Mouse (Mus musculus): Measurements from ENCODE around the gene Mical3. TPM values are rescaled to one million over a fixed set of nuclear protein-coding genes. Genes with fewer than 3 reads are reported as not detected.
A peak's percentile ranks its signal among the peaks of the same experiment; 100 is the strongest.

Gene Mical3
- total RNA-seq, 2 experiments from 2014 or later: 47.4 to 48.7 TPM

- DNase-seq: no peak
These were observed 78.7 kb downstream of the Mical3 start for GRCm38 (mm10) chr6:121051972-121052629.

DNA sequence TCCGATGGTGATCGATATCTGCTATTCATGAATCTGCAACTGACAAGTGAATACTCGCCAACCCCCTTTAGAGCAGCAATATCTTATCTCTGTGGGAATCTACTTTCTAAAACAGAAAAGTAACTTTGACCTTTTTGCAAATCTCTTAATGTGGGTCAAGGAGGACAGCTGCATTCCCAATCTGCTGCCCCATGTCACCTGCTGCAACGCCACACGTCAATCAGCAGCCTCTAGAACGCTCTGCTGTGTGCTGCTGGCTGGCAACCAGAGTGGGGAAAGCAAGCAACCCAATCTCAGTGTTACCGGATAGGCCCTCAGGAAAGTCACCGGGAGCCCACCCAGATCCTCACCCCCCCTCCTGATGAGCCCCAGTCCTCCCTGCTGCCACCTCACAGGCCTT is 79.4 kb downstream of the Mical3 start:
- no peak for DNase-seq

GRCm38 (mm10) chr6:121048696-121049095 is 82.1 kb downstream of the Mical3 start:
- DNase-seq: no peak

DNA sequence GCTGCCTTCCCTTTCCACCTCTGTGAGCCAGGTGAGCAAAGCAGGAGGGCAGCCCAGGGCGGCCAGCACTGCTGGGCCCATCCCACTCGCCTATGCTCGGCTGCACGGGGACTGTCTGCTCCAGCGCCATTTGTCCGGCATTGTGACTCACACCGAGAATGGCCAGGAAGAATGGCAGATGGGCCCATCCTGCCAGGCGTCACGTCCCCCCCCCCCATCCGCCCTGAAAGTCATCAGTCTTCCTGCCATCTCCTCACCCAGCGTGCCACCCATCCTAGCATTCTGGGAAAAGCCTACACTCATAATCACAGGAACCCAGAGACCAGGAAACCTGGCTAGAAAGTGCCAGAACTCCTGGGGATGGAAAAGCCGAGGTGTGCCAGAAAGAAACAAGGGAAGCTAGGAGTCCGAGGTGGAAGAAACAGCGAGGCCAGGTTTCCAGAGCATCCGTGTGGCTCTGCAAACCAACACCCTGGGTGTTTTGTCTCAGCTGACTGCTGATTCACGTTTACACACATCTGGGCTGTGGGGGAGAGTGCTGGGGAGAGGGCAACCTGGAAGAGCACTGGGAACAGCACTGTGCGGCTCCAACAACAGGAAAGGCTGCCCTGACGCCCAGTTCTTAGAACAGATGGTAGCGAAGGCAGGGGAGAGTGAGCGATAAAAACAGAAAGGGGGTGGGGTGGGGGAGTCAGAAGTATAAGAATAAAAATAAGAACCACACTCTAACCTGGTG is 85.3 kb downstream of the Mical3 start:
- peak; percentile 45 to 49 for DNase-seq

DNA sequence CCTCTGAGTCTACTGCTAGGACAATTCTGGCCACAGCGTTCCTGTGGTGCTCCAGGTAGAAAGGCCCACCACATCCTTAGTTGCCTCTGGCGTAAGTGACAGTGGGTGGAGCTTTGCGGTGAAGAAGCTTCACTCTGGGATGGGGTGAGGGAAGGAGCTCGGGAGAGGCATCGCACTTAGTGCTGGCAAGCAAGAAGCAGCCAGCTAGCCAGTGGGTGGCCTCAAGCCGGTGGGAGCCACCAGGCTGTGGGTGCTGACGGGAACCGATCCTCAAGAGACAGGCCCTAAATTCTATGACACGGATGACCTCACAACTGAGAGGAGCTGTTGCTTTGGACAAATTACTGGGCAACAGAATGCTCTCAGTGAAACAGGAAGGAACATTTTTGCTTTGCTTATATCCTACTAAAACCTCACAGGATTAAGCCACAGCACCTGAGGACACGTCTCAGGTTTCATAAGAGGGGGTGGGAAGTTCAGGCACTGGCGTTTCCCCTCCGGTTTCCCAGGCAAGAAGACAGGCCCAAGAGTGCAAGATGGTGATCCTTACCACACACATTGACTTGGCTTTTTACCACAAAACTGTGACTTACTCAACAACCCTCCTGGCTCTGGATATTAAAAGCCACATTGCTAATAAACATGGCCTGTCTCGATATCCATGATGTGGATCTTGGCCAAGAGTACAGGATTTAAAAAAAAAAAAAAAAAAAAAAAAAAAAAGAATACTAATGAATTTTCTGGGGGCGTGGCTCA is 87.2 kb downstream of the Mical3 start:
- no peak for DNase-seq

DNA sequence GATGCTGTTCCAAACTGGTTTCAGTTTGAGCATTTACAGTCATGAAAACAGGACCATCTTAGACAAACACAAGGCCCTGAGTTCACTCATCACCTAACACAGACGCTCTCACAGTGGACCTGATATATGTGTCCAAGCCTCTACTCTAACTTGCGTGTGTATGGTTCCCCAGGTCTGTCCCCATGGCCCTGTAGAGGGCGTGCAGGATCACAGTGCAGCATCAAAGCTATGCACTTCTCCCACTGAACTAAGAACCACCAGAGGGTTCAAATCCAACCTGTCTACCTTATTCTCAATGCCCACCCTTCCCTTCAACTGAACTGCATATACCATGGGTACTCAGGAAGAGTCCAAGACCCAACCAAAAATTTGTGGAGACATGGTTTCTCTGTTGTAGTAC is 91.1 kb downstream of the Mical3 start:
- no peak for DNase-seq

GRCm38 (mm10) chr6:121039286-121039685 is 91.5 kb downstream of the Mical3 start:
- DNase-seq: no peak

- DNase-seq: peak; percentile 52 to 53
These were observed 93.7 kb downstream of the Mical3 start for GRCm38 (mm10) chr6:121037086-121037485.

- DNase-seq: no peak
These were observed 94.9 kb downstream of the Mical3 start for GRCm38 (mm10) chr6:121035929-121036328.

GRCm38 (mm10) chr6:121035268-121035667 is 95.5 kb downstream of the Mical3 start:
- DNase-seq: peak in 1 of 2 experiments; percentile 37

DNA sequence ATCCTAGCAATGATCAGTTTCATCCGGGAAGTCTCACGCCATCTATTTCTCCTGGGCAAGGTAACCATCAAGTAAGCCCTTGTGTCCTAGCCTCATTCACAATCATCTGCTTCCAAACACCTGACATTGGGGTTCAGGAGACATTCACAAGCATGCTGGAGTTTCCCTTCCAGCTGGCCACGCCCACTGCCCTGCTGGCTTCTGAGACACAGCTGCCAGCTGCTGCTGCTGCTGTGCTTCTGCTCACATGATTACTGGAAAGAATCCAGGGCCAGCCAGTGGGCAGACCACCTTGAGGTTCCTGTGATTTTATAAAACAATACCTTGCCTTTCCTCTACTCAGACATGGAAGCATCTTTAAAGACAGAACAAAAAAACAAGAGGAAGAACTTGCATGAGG is 97.5 kb downstream of the Mical3 start:
- no peak for DNase-seq

- DNase-seq: no peak
These were observed 99.4 kb downstream of the Mical3 start for GRCm38 (mm10) chr6:121031370-121031769.

DNA sequence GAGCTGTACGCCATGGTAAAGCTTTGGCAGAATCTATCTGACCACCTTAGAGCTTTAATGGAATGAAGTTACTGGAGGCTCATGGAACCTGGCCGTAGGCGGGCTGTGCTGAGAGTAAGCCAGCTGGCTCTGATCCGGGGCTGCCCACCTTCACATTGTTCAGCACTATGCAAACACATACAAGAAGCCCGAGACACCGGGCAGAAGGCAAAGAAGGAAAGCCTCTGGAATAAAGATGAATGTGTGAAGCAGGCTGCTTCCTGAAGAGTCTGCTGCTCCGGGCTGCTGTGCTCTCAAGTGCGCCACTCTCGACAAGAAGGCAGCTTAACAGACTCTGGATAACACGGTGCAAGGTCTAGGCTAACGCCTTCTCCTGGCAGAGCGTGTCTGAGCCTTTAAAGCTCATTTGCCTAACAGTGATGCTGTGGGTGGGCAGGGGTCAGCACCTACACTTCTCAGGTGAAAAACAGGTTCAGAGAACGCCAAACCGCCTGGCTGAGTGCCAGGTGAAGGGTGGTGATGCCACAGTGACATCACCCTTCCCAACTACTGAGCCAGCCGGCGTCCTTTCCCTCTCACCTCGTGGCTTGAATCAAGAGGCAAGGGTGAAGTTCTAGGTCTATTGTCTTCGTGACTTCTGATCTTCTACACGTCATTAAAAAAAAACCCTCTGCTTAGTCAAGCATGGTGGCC is 100.8 kb downstream of the Mical3 start:
- no peak for DNase-seq

DNA sequence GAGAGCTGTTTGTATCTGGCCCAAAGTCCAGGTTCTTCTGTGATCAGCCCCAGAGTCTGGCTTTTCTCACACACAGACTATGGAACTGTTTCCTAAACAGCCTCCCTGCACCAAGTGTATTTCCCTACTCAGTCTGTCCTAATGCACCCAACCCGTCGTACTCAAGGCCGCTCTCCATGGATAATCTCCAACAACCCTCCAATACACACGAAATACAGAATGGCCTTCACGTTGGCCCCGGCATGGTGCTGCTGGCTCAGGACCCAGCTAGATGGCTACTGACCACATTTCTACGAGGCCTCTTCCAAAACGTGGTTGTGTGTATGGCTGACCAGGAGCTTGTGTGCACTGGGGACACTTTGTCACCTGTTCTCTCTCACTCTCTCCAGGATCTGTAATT is 102.3 kb downstream of the Mical3 start:
- DNase-seq: peak in 1 of 2 experiments; percentile 53

DNA sequence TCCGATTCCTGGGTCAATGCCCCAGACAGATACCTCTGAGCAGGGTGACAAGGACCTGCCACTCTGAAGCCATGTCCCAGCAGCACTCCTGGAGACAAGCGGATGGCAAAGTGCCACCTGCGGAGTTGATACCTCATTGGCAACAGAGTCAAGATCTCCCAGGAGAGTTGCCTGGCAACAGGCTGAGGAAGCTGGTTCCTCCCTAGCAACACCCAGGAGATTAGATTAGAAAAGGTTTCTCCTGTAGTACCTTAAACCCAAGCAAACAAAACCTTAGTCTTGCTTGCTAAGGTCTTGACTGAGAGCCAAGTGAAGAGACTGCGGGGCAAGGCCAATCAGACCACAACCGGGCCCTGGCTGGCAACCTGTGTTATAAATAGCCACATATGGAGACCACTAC is 103.5 kb downstream of the Mical3 start:
- peak in 1 of 2 experiments; percentile 30 for DNase-seq

GRCm38 (mm10) chr6:121026866-121027265 is 103.9 kb downstream of the Mical3 start:
- DNase-seq: no peak

DNA sequence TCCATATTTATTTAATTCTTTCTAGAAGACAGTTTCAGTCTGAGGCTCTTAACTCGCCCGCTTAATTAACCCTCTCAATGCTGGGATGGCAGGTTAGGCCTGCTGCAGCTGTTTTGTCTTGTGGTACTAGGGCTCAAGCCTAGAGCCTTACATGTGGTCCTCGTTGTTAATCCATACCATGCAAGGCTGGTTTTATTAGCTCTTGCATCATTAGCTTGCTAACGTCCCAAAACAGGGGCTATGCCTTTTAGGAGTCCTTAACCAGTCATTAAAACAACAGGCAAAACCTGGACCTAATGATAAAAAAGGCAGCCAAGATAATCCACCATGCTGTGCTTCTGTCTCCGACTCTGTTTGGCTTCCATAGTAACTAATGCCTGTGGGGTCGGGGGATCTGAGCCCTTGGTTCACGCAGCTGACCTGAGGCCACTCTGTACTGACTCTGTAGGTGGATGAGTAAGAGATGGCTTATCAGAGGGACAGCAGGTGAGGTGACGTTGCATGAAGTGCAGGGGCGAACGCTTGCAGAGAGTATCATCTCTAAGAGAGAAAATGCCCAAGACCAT is 104.7 kb downstream of the Mical3 start:
- no peak for DNase-seq

DNA sequence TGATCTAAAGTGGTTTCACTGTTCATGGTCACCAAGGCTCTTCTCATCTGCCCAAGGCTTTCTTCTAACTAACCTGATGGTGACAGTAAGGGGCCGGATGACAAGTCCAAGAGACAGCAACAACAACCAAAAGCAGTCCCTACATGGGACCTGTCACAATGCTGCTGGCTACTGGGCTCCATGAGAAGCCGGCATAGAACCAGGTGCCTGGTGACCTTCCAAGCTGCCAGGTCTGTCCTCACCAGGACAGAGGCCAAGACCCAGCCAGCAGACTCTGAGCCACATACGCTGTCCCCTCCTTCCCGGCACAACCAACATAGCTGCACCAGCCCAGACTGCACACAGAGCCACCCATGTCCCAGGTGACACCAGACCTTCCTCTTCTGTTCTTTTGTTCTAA is 112.7 kb downstream of the Mical3 start:
- DNase-seq: peak; percentile 31 to 32

DNA sequence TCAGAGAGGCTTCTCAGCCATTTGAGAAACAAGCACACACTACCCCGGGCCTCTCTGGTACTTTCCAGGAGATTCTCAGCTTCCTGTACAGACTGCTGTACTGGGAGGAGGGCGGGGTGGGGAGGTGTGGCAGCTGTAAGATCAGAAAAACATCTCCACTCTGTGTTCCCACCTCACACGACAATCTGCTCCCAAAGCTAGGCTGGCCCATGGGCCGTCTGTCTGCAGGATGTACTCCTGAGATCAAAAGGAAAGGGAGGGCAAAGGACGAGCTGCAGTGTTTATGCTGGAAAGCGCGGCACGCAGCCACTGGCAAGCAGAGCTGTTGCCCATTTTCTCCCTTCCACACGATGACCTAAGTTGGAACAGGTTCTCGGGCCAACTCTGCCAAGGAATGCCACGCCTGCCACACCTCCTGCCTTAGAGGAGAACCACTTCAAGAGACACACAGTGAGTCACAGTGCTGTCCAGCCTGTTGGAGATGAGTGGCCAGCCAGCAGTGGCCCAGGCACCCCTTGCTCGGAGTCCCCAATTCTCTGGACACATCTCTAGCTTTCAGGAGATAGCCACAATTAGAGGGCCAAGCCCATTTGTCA is 113.3 kb downstream of the Mical3 start:
- peak; percentile 69 to 77 for DNase-seq

- DNase-seq: no peak
These were observed 114.7 kb downstream of the Mical3 start for GRCm38 (mm10) chr6:121016097-121016496.

GRCm38 (mm10) chr6:121014339-121014738 is 116.5 kb downstream of the Mical3 start:
- DNase-seq: no peak

DNA sequence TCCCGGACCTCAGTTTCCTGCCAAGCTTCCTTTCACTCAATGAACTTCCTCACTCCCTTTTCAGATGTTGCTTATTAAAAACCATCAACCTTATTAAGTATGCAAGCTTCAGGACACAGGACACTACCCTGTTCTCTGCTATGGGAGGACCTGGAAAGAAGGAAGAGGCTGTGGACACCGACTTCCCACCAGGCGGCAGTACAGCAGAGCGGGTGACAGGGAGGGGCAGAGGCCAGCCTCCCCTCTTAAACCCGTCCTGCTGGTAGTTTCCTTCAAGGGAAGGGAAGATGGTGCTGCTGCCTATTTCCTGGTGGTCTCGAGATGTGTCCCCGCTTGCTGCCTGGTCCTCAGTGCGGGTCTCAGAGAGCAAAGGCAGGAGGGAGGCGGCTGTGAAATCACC is 117.0 kb downstream of the Mical3 start:
- peak; percentile 39 to 56 for DNase-seq
